Mouse (Mus musculus) stomach, postnatal 0 days (tissue): ENCODE results near the gene Sdhb. TPM values are rescaled to one million over a fixed set of nuclear protein-coding genes. Genes with fewer than 3 reads are reported as not detected.

Experiments used
- ATAC-seq: fragments of 200-750 bp; cut with Nextera tagmentation; 2 replicates; pipeline ENCODE4 v1.8.0; 2017; ENCODE audit not compliant: low FRiP score, low TSS enrichment
- DNase-seq: peaks from one replicate; pipeline ENCODE4 v3.0.0-alpha.2; 2016; ENCODE audit warnings: low spot score
- H3K27ac ChIP-seq: fragments of 300-500 bp; sonication (generic); replicated peaks from 2 replicates; pipeline ENCODE4 v1.5.1; 2014; ENCODE audit warnings: mild to moderate bottlenecking, control low read depth
- H3K27me3 ChIP-seq: fragments of 300-500 bp; sonication (generic); 2 replicates; pipeline ENCODE4 v1.6.1; 2014; ENCODE audit warnings: low read length; ENCODE audit not compliant: control insufficient read depth, insufficient read depth
- H3K36me3 ChIP-seq: fragments of 300-500 bp; sonication (generic); 2 replicates; pipeline ENCODE4 v1.6.1; 2014; ENCODE audit warnings: low read length, mixed read lengths; ENCODE audit not compliant: control insufficient read depth, insufficient read depth
- H3K4me1 ChIP-seq: fragments of 300-500 bp; sonication (generic); replicated peaks from 2 replicates; pipeline ENCODE4 v1.6.1; 2014; ENCODE audit warnings: antibody characterized with exemption; ENCODE audit not compliant: control insufficient read depth, insufficient read depth
- H3K4me2 ChIP-seq: fragments of 300-500 bp; sonication (generic); replicated peaks from 2 replicates; pipeline ENCODE4 v1.6.1; 2014; ENCODE audit warnings: low read depth, mild to moderate bottlenecking, control low read depth, moderate library complexity
- H3K4me3 ChIP-seq: fragments of 300-500 bp; sonication (generic); 2 replicates; pipeline ENCODE4 v1.5.1; 2014; ENCODE audit warnings: low read depth, low read length, control low read depth
- H3K9ac ChIP-seq: fragments of 300-500 bp; sonication (generic); 2 replicates; pipeline ENCODE4 v1.6.1; 2014; ENCODE audit warnings: mild to moderate bottlenecking, low read length, control low read depth, mixed read lengths
- H3K9me3 ChIP-seq: fragments of 300-500 bp; sonication (generic); 2 replicates; pipeline ENCODE4 v1.6.1; 2016; ENCODE audit warnings: low read length; ENCODE audit not compliant: control insufficient read depth
- CTCF ChIP-seq: IDR thresholded peaks from 2 replicates; pipeline ENCODE4 v1.5.1; 2016; ENCODE audit warnings: antibody characterized with exemption, low read depth, mild to moderate bottlenecking, moderate library complexity
- EP300 ChIP-seq: optimal IDR thresholded peaks from 2 replicates; pipeline ENCODE3; 2016; ENCODE audit warnings: antibody characterized with exemption
- WGBS: fragments of 180-500 bp; shearing (Covaris S2); extraction: QIAGEN DNeasy Blood & Tissue Kit; methylation state at CpG from one replicate; pipeline ENCODE4 v1.1.7; 2014; 5-methylcytosine and 5-hydroxymethylcytosine counted together
- polyA plus RNA-seq: library from polyadenylated mRNA; unstranded; fragments of >200 nt; fragmentation: Nextera tagmentation; extraction: Ambion mirVana; gene quantifications from 2 replicates; pipeline ENCODE4 v1.2.1, GENCODE M21; 2015

Gene Sdhb
- polyA plus RNA-seq, 1 experiment from 2014 or later, result 382 TPM

- TF ChIP-seq CTCF, result no peak
- no peak for TF ChIP-seq EP300
- Histone ChIP-seq H3K27me3 (no peaks in the 10 kb centered on the region), H3K36me3 (peaks cover 10% of the 10 kb centered on the region), H3K9ac (peak within 1 kb of the TSS; percentile 77), H3K27ac (peak within 1 kb of the TSS; percentile 78), H3K4me1 (0 out of 2 replicates have a peak, but pooled peaks cover 2% of the 10 kb centered on the region), H3K4me3 (peak within 1 kb of the TSS; percentile 61), H3K9me3 (no peaks in the 10 kb centered on the region), H3K4me2 (peak within 1 kb of the TSS; percentile 61)
- DNase-seq (no peak), ATAC-seq (no peak; the same call in 1 of the 2 replicates)
- 10% methylated on average over 7 of the region's 7 CpGs for WGBS
These were observed 49.1 kb downstream of the Sdhb start, which contains the start of gene Mfap2 for GRCm38 (mm10) chr4:141010118-141010517. Gene Mfap2 (plus strand): TSS chr4:141010418.

- H3K9me3 ChIP-seq, result no peaks in the 10 kb centered on the region
- peak; percentile 49; the same call in 1 of the 2 replicates for ATAC-seq
- peak; percentile 56 for DNase-seq
- peak overlapping the region; percentile 77 for H3K9ac ChIP-seq
- H3K27ac ChIP-seq, result peak overlapping the region; percentile 78
- WGBS, result under 1% methylated on average over 26 of the region's 26 CpGs
- no peaks in the 10 kb centered on the region for H3K27me3 ChIP-seq
- peaks cover 10% of the 10 kb centered on the region for H3K36me3 ChIP-seq
- 0 out of 2 replicates have a peak, but pooled peaks cover 2% of the 10 kb centered on the region for H3K4me1 ChIP-seq
- H3K4me2 ChIP-seq, result peak overlapping the region; percentile 61
- H3K4me3 ChIP-seq, result peak overlapping the region; percentile 61
- TF ChIP-seq CTCF (peak; percentile 8; the same call in 1 of the 2 replicates), EP300 (no peak)
These were observed 49.5 kb downstream of the Sdhb start for GRCm38 (mm10) chr4:141010526-141010925.

- WGBS, result 4% methylated on average over 17 of the region's 17 CpGs
- no peaks in the 10 kb centered on the region for H3K27me3 ChIP-seq
- no peaks in the 10 kb centered on the region for H3K9me3 ChIP-seq
- peaks cover 10% of the 10 kb centered on the region for H3K36me3 ChIP-seq
- 0 out of 2 replicates have a peak, but pooled peaks cover 2% of the 10 kb centered on the region for H3K4me1 ChIP-seq
- peak overlapping the region; percentile 61 for H3K4me3 ChIP-seq
- DNase-seq, result no peak
- peak overlapping the region; percentile 77 for H3K9ac ChIP-seq
- peak overlapping the region; percentile 78 for H3K27ac ChIP-seq
- ATAC-seq, result no peak; the same call in 1 of the 2 replicates
- TF ChIP-seq EP300, result no peak
- TF ChIP-seq CTCF, result no peak
- peak overlapping the region; percentile 61 for H3K4me2 ChIP-seq
These were observed 50.0 kb downstream of the Sdhb start for GRCm38 (mm10) chr4:141010941-141011429.

- Histone ChIP-seq H3K4me1 (0 out of 2 replicates have a peak, but pooled peaks cover 2% of the 10 kb centered on the region), H3K27ac (peak overlapping the region; percentile 61), H3K36me3 (peaks cover 5% of the 10 kb centered on the region), H3K4me3 (peak overlapping the region; percentile 61), H3K4me2 (peak overlapping the region; percentile 61), H3K27me3 (no peaks in the 10 kb centered on the region), H3K9me3 (no peaks in the 10 kb centered on the region), H3K9ac (peak overlapping the region; percentile 77)
- DNase-seq, result no peak
- ATAC-seq, result 0 out of 2 replicates have a peak, but pooled peaks have one; percentile 4
- 43% methylated on average over 14 of the region's 14 CpGs for WGBS
- no peak for TF ChIP-seq CTCF
- TF ChIP-seq EP300, result no peak
These were observed 50.7 kb downstream of the Sdhb start for GRCm38 (mm10) chr4:141011556-141012328.

GRCm38 (mm10) chr4:141012558-141012957 is 51.6 kb downstream of the Sdhb start:
- no peak overlapping the region for H3K4me3 ChIP-seq
- peak overlapping the region; percentile 61; the same call in 1 of the 2 replicates for H3K4me2 ChIP-seq
- H3K36me3 ChIP-seq, result peaks cover 2% of the 10 kb centered on the region; the same call in 1 of the 2 replicates
- H3K4me1 ChIP-seq, result 0 out of 2 replicates have a peak, but pooled peaks cover 2% of the 10 kb centered on the region
- H3K9me3 ChIP-seq, result no peaks in the 10 kb centered on the region
- DNase-seq (no peak), ATAC-seq (no peak)
- no peaks in the 10 kb centered on the region for H3K27me3 ChIP-seq
- no peak overlapping the region for H3K9ac ChIP-seq
- no peak for TF ChIP-seq CTCF
- no peak for TF ChIP-seq EP300
- H3K27ac ChIP-seq, result no peak overlapping the region
- WGBS, result 73% methylated on average over 10 of the region's 10 CpGs
